Mouse (Mus musculus) forebrain, embryonic 15.5 days (tissue): ENCODE measurements around the gene Ndufa11. TPM values are rescaled to one million over a fixed set of nuclear protein-coding genes. Genes with fewer than 3 reads are reported as not detected.

Source experiments
- ATAC-seq: fragments of 200-750 bp; cut with Nextera tagmentation; replicated peaks from 2 replicates; pipeline ENCODE4 v1.8.0; 2017; ENCODE audit warnings: mild to moderate bottlenecking, moderate TSS enrichment, moderate library complexity
- H3K27ac ChIP-seq: fragments of 300-500 bp; sonication (generic); replicated peaks from 2 replicates; pipeline ENCODE4 v1.5.1; 2015; ENCODE audit warnings: mild to moderate bottlenecking, inconsistent platforms
- H3K27me3 ChIP-seq: fragments of 300-500 bp; sonication (generic); 2 replicates; pipeline ENCODE4 v1.6.1; 2015; ENCODE audit warnings: inconsistent platforms
- H3K36me3 ChIP-seq: fragments of 300-500 bp; sonication (generic); 2 replicates; pipeline ENCODE4 v1.6.1; 2015; ENCODE audit warnings: mild to moderate bottlenecking, inconsistent platforms
- H3K4me1 ChIP-seq: fragments of 300-500 bp; sonication (generic); 2 replicates; pipeline ENCODE4 v1.6.1; 2015; ENCODE audit warnings: inconsistent platforms
- H3K4me2 ChIP-seq: fragments of 300-500 bp; sonication (generic); replicated peaks from 2 replicates; pipeline ENCODE4 v1.6.1; 2015; ENCODE audit warnings: mild to moderate bottlenecking, inconsistent platforms
- H3K4me3 ChIP-seq: fragments of 300-500 bp; sonication (generic); 2 replicates; pipeline ENCODE4 v1.5.1; 2015; ENCODE audit warnings: mild to moderate bottlenecking, inconsistent platforms
- H3K9ac ChIP-seq: fragments of 300-500 bp; sonication (generic); replicated peaks from 2 replicates; pipeline ENCODE4 v1.6.1; 2015; ENCODE audit warnings: mild to moderate bottlenecking, inconsistent platforms
- H3K9me3 ChIP-seq: fragments of 300-500 bp; sonication (generic); 2 replicates; pipeline ENCODE4 v1.6.1; 2016; ENCODE audit warnings: inconsistent platforms
- WGBS: fragments of 180-500 bp; shearing (Covaris S2); methylation state at CpG from one replicate; pipeline ENCODE4 v1.1.7; 2015; ENCODE audit warnings: mixed read lengths; 5-methylcytosine and 5-hydroxymethylcytosine counted together
- polyA plus RNA-seq: library from polyadenylated mRNA; unstranded; fragments of >200 nt; fragmentation: Nextera tagmentation; extraction: Ambion mirVana; gene quantifications from 2 replicates; pipeline ENCODE4 v1.2.1, GENCODE M21; 2015

Ndufa11 gene
- polyA plus RNA-seq, 1 experiment from 2014 or later = 425 TPM

- WGBS = 1% methylated on average over 55 of the region's 58 CpGs
- H3K4me1 ChIP-seq = peaks cover 30% of the 10 kb centered on the region
- peak; percentile 87 for ATAC-seq
- peak within 1 kb of the TSS; percentile 75 for H3K9ac ChIP-seq
- peaks cover 29% of the 10 kb centered on the region for H3K36me3 ChIP-seq
- peak within 1 kb of the TSS; percentile 78 for H3K4me3 ChIP-seq
- H3K4me2 ChIP-seq = peak within 1 kb of the TSS; percentile 60
- H3K27me3 ChIP-seq = peaks cover 6% of the 10 kb centered on the region; the same call in 1 of the 2 replicates
- peak within 1 kb of the TSS; percentile 97 for H3K27ac ChIP-seq
- H3K9me3 ChIP-seq = no peaks in the 10 kb centered on the region
Measured at GRCm38 (mm10) chr17:56764474-56765354, 47.1 kb downstream of the Ndufa11 start, which contains the start of gene Dus3l. Gene Dus3l (plus strand): TSS chr17:56764757.

- ATAC-seq = peak; percentile 12
- 50% methylated on average over 12 of the region's 12 CpGs for WGBS
Measured at GRCm38 (mm10) chr17:56765431-56765830, 47.9 kb downstream of the Ndufa11 start.

GRCm38 (mm10) chr17:56766631-56767405 is 49.3 kb downstream of the Ndufa11 start:
- Histone ChIP-seq H3K4me1 (peaks cover 26% of the 10 kb centered on the region), H3K9me3 (no peaks in the 10 kb centered on the region), H3K9ac (no peak overlapping the region), H3K4me2 (no peak overlapping the region), H3K27me3 (no peaks in the 10 kb centered on the region), H3K36me3 (peaks cover 39% of the 10 kb centered on the region), H3K4me3 (no peak overlapping the region), H3K27ac (no peak overlapping the region)
- 94% methylated on average over 27 of the region's 27 CpGs for WGBS
- no peak for ATAC-seq

More at GRCm38 (mm10) chr17:56765431-56765830, 47.9 kb downstream of the Ndufa11 start:
- Histone ChIP-seq H3K4me3 (peak overlapping the region; percentile 78), H3K36me3 (peaks cover 36% of the 10 kb centered on the region), H3K27me3 (peaks cover 2% of the 10 kb centered on the region; the same call in 1 of the 2 replicates), H3K27ac (peak overlapping the region; percentile 97), H3K9me3 (no peaks in the 10 kb centered on the region), H3K4me1 (peaks cover 30% of the 10 kb centered on the region), H3K4me2 (peak overlapping the region; percentile 60), H3K9ac (peak overlapping the region; percentile 75)

GRCm38 (mm10) chr17:56767531-56768135 is 50.1 kb downstream of the Ndufa11 start:
- H3K4me1 ChIP-seq = peaks cover 20% of the 10 kb centered on the region
- no peaks in the 10 kb centered on the region for H3K27me3 ChIP-seq
- no peak for ATAC-seq
- 95% methylated on average over 29 of the region's 29 CpGs for WGBS
- no peak overlapping the region for H3K4me3 ChIP-seq
- H3K4me2 ChIP-seq = no peak overlapping the region
- H3K9ac ChIP-seq = no peak overlapping the region
- no peaks in the 10 kb centered on the region for H3K9me3 ChIP-seq
- H3K27ac ChIP-seq = no peak overlapping the region
- peaks cover 39% of the 10 kb centered on the region for H3K36me3 ChIP-seq

- Histone ChIP-seq H3K4me1 (peaks cover 10% of the 10 kb centered on the region), H3K4me3 (no peak overlapping the region), H3K9ac (no peak overlapping the region), H3K4me2 (no peak overlapping the region), H3K27me3 (no peaks in the 10 kb centered on the region), H3K36me3 (peaks cover 39% of the 10 kb centered on the region), H3K9me3 (no peaks in the 10 kb centered on the region), H3K27ac (no peak overlapping the region)
- 95% methylated on average over 11 of the region's 11 CpGs for WGBS
- ATAC-seq = no peak
Measured at GRCm38 (mm10) chr17:56768941-56769340, 51.4 kb downstream of the Ndufa11 start.

- Histone ChIP-seq H3K4me1 (peaks cover 7% of the 10 kb centered on the region), H3K27ac (no peak within 1 kb of the TSS), H3K36me3 (peaks cover 39% of the 10 kb centered on the region), H3K9ac (no peak within 1 kb of the TSS), H3K9me3 (no peaks in the 10 kb centered on the region), H3K4me2 (no peak within 1 kb of the TSS), H3K4me3 (no peak within 1 kb of the TSS), H3K27me3 (no peaks in the 10 kb centered on the region)
- ATAC-seq = no peak
- WGBS = 92% methylated on average over 5 of the region's 5 CpGs
Measured at GRCm38 (mm10) chr17:56769950-56770349, 52.4 kb downstream of the Ndufa11 start, which contains the start of gene Prr22. Gene Prr22 (plus strand): TSS chr17:56770250.

Other genes starting within 250 kb of the Ndufa11 start
- gene Ptprs, start 241.3 kb upstream of the Ndufa11 start, polyA plus RNA-seq = 375 and 409 TPM in 2 replicates
- gene Znrf4, start 205.3 kb upstream of the Ndufa11 start, polyA plus RNA-seq = 0.14 and 0.36 TPM in 2 replicates
- gene Gm20219, start 163.4 kb upstream of the Ndufa11 start, polyA plus RNA-seq = 1.5 TPM in 2 replicates
- 76.1 and 84.7 TPM in 2 replicates for gene Safb2, start 133.2 kb upstream of the Ndufa11 start, polyA plus RNA-seq
- gene Safb, start 132.9 kb upstream of the Ndufa11 start, polyA plus RNA-seq = 125 and 132 TPM in 2 replicates
- gene 2410015M20Rik, start 108.0 kb upstream of the Ndufa11 start, polyA plus RNA-seq = 194 and 210 TPM in 2 replicates
- 1,126 and 1,235 TPM in 2 replicates for gene Rpl36, start 104.4 kb upstream of the Ndufa11 start, polyA plus RNA-seq
- gene Lonp1, start 90.9 kb upstream of the Ndufa11 start, polyA plus RNA-seq = 47.7 and 49.9 TPM in 2 replicates
- gene Catsperd, start 89.6 kb upstream of the Ndufa11 start, polyA plus RNA-seq = 0.98 and 1.1 TPM in 2 replicates
- gene Ranbp3, start 44.5 kb upstream of the Ndufa11 start, polyA plus RNA-seq = 114 and 115 TPM in 2 replicates
- gene Vmac, start 255 bp downstream of the Ndufa11 start, polyA plus RNA-seq = 18.4 and 20.3 TPM in 2 replicates
- 0.97 and 1.2 TPM in 2 replicates for gene Nrtn, start 39.8 kb downstream of the Ndufa11 start, polyA plus RNA-seq
- 72.1 and 74.3 TPM in 2 replicates for gene Dus3l, start 47.0 kb downstream of the Ndufa11 start, polyA plus RNA-seq
- gene Prr22, start 52.5 kb downstream of the Ndufa11 start, polyA plus RNA-seq = 0.66 and 0.73 TPM in 2 replicates
- gene Rfx2, start 113.2 kb downstream of the Ndufa11 start, polyA plus RNA-seq = 4.4 and 4.5 TPM in 2 replicates
- gene Acsbg2, start 156.7 kb downstream of the Ndufa11 start, polyA plus RNA-seq = not detected in 2 replicates
- 0.43 and 0.50 TPM in 2 replicates for gene 1700061G19Rik, start 157.7 kb downstream of the Ndufa11 start, polyA plus RNA-seq
- gene Mllt1, start 217.6 kb downstream of the Ndufa11 start, polyA plus RNA-seq = 88.4 and 91.1 TPM in 2 replicates